21 mouse cellular contexts compared by ENCODE assay signal in the genomic region with DNA sequence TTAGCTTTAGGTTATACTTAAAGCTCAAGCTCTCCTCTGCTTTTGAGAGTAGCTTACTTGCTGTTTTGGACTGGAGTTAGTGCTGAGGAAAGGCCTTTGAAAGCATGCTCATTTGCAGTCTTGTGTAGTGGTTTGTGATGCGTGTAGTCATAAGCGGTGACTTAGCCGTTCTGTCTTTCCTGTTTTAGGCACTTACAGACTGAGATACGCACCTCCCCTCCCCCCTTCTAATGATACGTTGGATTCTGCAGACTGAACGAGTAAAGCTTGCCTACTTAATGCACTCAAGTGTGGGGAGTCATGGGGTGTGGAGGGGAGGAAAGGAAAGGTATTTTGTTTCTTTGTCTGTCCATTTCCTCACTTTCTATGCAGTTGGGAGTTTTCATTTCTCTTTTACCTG. TPM values are rescaled to one million over a fixed set of nuclear protein-coding genes. Genes with fewer than 3 reads are reported as not detected.
A peak's percentile ranks its signal among the peaks of the same experiment; 100 is the strongest.
DNase-seq lines count a peak whose midpoint lies in the region; ATAC-seq lines count a peak whose summit lies in the region.
"Had no signal": no experiment of that assay in that cellular context is flagged by ENCODE, and none has a peak within 500 bp of the region (broad histone marks: within the 10 kb centered on the region; RNA-seq: fewer than 3 reads in every experiment).

No protein-coding gene starts in this region.

- H3K4me1 ChIP-seq in kidney, embryonic 14.5 days (ENCODE audit: control insufficient read depth, insufficient read depth, low read length), result peaks cover 27% of the 10 kb centered on the region
- H3K4me1 ChIP-seq: embryonic facial prominence, embryonic 10.5 days; midbrain, embryonic 13.5 days had no signal

- no peaks in the 10 kb centered on the region for H3K27me3 ChIP-seq in kidney, embryonic 14.5 days (ENCODE audit: control insufficient read depth, insufficient read depth, low read length)
- H3K27me3 ChIP-seq: limb, embryonic 15.5 days; midbrain, embryonic 13.5 days had no signal

- no peak overlapping the region for H3K4me3 ChIP-seq in kidney, embryonic 14.5 days (ENCODE audit: low read length)
- H3K4me3 ChIP-seq: embryonic facial prominence, embryonic 10.5 days; limb, embryonic 15.5 days; midbrain, embryonic 13.5 days; myocyte had no signal

- peak overlapping the region; percentile 8; the same call in 1 of the 2 replicates for H3K27ac ChIP-seq in kidney, embryonic 14.5 days (ENCODE audit: low read depth, low read length)
- H3K27ac ChIP-seq: embryonic facial prominence, embryonic 10.5 days; limb, embryonic 15.5 days; midbrain, embryonic 13.5 days had no signal

- H3K36me3 ChIP-seq in kidney, embryonic 14.5 days (ENCODE audit: control insufficient read depth, insufficient read depth, low read length), result peaks cover 38% of the 10 kb centered on the region

- intact Hi-C loops in heart, postnatal 10 days (cut with DNase I), result loop anchor here (10.0 kb wide), 1 partner anchor 287 kb away; no protein-coding TSS in a partner anchor

- no peak overlapping the region for H3K4me2 ChIP-seq in kidney, embryonic 14.5 days (replicated peaks; ENCODE audit: low read depth, low read length)
- H3K4me2 ChIP-seq: limb, embryonic 15.5 days; midbrain, embryonic 13.5 days had no signal

- H3K9me3 ChIP-seq in kidney, embryonic 14.5 days (ENCODE audit: control insufficient read depth, low read length), result no peaks in the 10 kb centered on the region
- H3K9me3 ChIP-seq: embryonic facial prominence, embryonic 10.5 days; limb, embryonic 15.5 days; midbrain, embryonic 13.5 days had no signal

- WGBS in kidney, embryonic 14.5 days, result 43% methylated on average over 6 of the region's 6 CpGs

- no peak for ATAC-seq in kidney, embryonic 14.5 days (ENCODE audit: low FRiP score, low TSS enrichment)
- ATAC-seq in common myeloid progenitor, adult 5-6 weeks (replicated peaks; ENCODE audit: low read depth, poor library complexity, severe bottlenecking), result 0 out of 2 replicates have a peak, but pooled peaks have one; percentile 8
- ATAC-seq: midbrain, embryonic 13.5 days had no signal

- H3K9ac ChIP-seq in kidney, embryonic 14.5 days (ENCODE audit: low read depth, low read length), result no peak overlapping the region
- H3K9ac ChIP-seq: limb, embryonic 15.5 days; midbrain, embryonic 13.5 days had no signal

- DNase-seq in kidney, adult 8-10 months, result no peak
- DNase-seq in lung, postnatal 36 days, result peak; percentile 11
- DNase-seq in lung, postnatal 4 days, result no peak
- peak; percentile 30 for DNase-seq in CD4-positive helper T cell, adult 2 months (ENCODE audit: low read depth, low spot score)
- DNase-seq in right cerebral cortex, postnatal 14 days, result no peak
- DNase-seq in heart, postnatal 10 days, result no peak
- DNase-seq: adrenal gland, postnatal 36 days; cerebellum, adult 2 months; cerebellum, postnatal 36 days; heart, adult 18-20 months; heart, postnatal 4 days; kidney, postnatal 25 days; lung, adult 2 months; right cerebral cortex, postnatal 4 days; thymus, postnatal 4 days had no signal

RNA-seq across cellular contexts. Expression of a gene that starts 41.7 kb away (rescaled TPM):
- 3.3 and 5.0 TPM in 2 replicates for polyA plus RNA-seq in kidney, embryonic 14.5 days (2014; fragmentation: Nextera tagmentation; extraction: Ambion mirVana)
- total RNA-seq in common myeloid progenitor, adult 5-6 weeks (2017), result 19.6 and 22.2 TPM in 2 replicates
- 1 to 10 TPM; 8.8 to 9.1 TPM for total RNA-seq in heart, postnatal 10 days (2021)

Comparison
In these comparisons a context has a peak if more than half of its experiments do, and no peak if none do; other contexts are left out.
1. DNase-seq: peak in lung, postnatal 36 days (single experiment) and CD4-positive helper T cell, adult 2 months (single experiment); none in kidney, adult 8-10 months (0 of 2), lung, postnatal 4 days (0 of 2), right cerebral cortex, postnatal 14 days (single experiment) and heart, postnatal 10 days (0 of 2).